Mouse (Mus musculus): ENCODE measurements at regions not wholly inside any gene's neighbourhood (a gene's known extent, or its start where the extent isn't known, plus 50 kb on each side); places are given as distances from the start of the nearest gene placed in this dataset.

GRCm38 (mm10) chr11:19119927-19120827 lies 101.4 kb upstream of the Meis1 start:
- TF ChIP-seq CTCF (IDR thresholded peaks at IDR 0.05; ENCODE audit: low read depth): no peak
- no peak for TF ChIP-seq EP300 (IDR thresholded peaks at IDR 0.05; ENCODE audit: low read depth)
